Mouse (Mus musculus): ENCODE measurements at regions not wholly inside any gene's neighbourhood (a gene's known extent, or its start where the extent isn't known, plus 50 kb on each side); places are given as distances from the start of the nearest gene placed in this dataset.

DNA sequence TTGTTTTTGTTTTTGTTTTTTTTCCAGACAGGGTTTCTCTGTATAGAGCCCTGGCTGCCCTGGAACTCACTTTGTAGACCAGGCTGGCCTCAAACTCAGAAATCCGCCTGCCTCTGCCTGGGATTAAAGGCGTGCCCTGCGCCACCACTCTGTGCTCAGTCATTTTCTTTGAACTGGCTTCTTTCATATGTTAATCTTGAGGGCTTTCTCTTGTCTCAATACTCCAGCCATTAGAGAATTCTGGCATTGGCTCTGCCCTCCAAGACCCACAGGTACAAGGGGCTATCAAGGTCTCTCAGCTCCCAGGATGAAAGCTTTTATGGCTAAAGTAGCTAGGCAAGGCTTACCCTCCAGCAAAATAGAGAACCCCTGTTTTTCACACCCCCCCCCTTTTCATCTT lies 744.2 kb downstream of the Diaph3 start:
- no peak for TF ChIP-seq TBP (IDR thresholded peaks at IDR 0.05; ENCODE audit: low read depth, low read length)
- no peak for TF ChIP-seq RAD21 (IDR thresholded peaks at IDR 0.05; ENCODE audit: low read depth, low read length)
- TF ChIP-seq NELFE (IDR thresholded peaks at IDR 0.05; ENCODE audit: low read depth, low read length), result no peak
- no peak for TF ChIP-seq CTCF (IDR thresholded peaks at IDR 0.05 in 2 of 3, conservative IDR thresholded peaks at IDR 0.05 in 1 of 3; ENCODE audit: control insufficient read depth in 1 of 3, insufficient read depth in 1 of 3, low read depth in 2 of 3, low read length in 3 of 3, poor library complexity in 1 of 3, severe bottlenecking in 1 of 3)

Measured in MEL (cell line).